Mouse (Mus musculus) gastrocnemius, postnatal 14 days (tissue): ENCODE results near the gene Galnt2. TPM values are rescaled to one million over a fixed set of nuclear protein-coding genes. Genes with fewer than 3 reads are reported as not detected.
A peak's percentile ranks its signal among the peaks of the same experiment; 100 is the strongest.

ENCODE experiments used
- DNase-seq: peaks from one replicate; pipeline ENCODE4 v3.0.0; 2021; ENCODE audit warnings: mixed read lengths
- intact Hi-C: fragments of 180-260 bp; cut with DNase I; formaldehyde crosslinking; loops from one replicate; pipeline ENCODE4 v1.15.1; 2025; ENCODE audit warnings: low total_unique reads
- total RNA-seq, 2 experiments: library from RNA; stranded (reverse); gene quantifications; 2 replicates each; pipeline ENCODE4 v1.2.3; 2021

Gene Galnt2
- total RNA-seq, 2 experiments from 2014 or later = 30.4 to 32.4 TPM

GRCm38 (mm10) chr8:124343991-124344390 is 112.8 kb downstream of the Galnt2 start:
- no peak for DNase-seq
- intact Hi-C loops = no loop called here

- no peak for DNase-seq
- intact Hi-C loops = loop anchor here (5.0 kb wide), 1 partner anchor 113 kb away; the partner anchor contains the start of gene Galnt2
Observed at GRCm38 (mm10) chr8:124345098-124345497, 113.9 kb downstream of the Galnt2 start.

- peak; percentile 62 for DNase-seq
- intact Hi-C loops = loop anchor here (5.0 kb wide), 1 partner anchor 115 kb away; the partner anchor contains the start of gene Galnt2
Observed at GRCm38 (mm10) chr8:124346852-124347523, 115.8 kb downstream of the Galnt2 start.

GRCm38 (mm10) chr8:124348087-124348486 is 116.9 kb downstream of the Galnt2 start:
- intact Hi-C loops = loop anchor here (2.0 to 5.0 kb wide), 2 partner anchors 116 to 295 kb away; partner anchors contain the start of gene Galnt2
- DNase-seq = no peak

GRCm38 (mm10) chr8:124349663-124350062 is 118.5 kb downstream of the Galnt2 start:
- intact Hi-C loops = loop anchor here (2.0 to 5.0 kb wide), 3 partner anchors 117 to 427 kb away; partner anchors contain the start of gene Galnt2

GRCm38 (mm10) chr8:124351636-124352035 is 120.4 kb downstream of the Galnt2 start:
- DNase-seq = no peak
- intact Hi-C loops = loop anchor here (5.0 kb wide), 1 partner anchor 429 kb away; no protein-coding TSS in a partner anchor

More at GRCm38 (mm10) chr8:124349663-124350062, 118.5 kb downstream of the Galnt2 start:
- peak; percentile 69 for DNase-seq

GRCm38 (mm10) chr8:124360911-124361310 is 129.7 kb downstream of the Galnt2 start:
- DNase-seq = no peak
- intact Hi-C loops = no loop called here

- DNase-seq = no peak
- intact Hi-C loops = no loop called here
Observed at GRCm38 (mm10) chr8:124361773-124362427, 130.7 kb downstream of the Galnt2 start.

GRCm38 (mm10) chr8:124362589-124362988 is 131.4 kb downstream of the Galnt2 start:
- intact Hi-C loops = no loop called here
- no peak for DNase-seq

- no peak for DNase-seq
- intact Hi-C loops = no loop called here
Observed at GRCm38 (mm10) chr8:124363337-124363736, 132.1 kb downstream of the Galnt2 start.

- DNase-seq = peak; percentile 63
- intact Hi-C loops = no loop called here
Observed at GRCm38 (mm10) chr8:124368213-124368612, 137.0 kb downstream of the Galnt2 start.

- DNase-seq = no peak
- intact Hi-C loops = no loop called here
Observed at GRCm38 (mm10) chr8:124370422-124371183, 139.4 kb downstream of the Galnt2 start.

GRCm38 (mm10) chr8:124371410-124372123 is 140.4 kb downstream of the Galnt2 start:
- DNase-seq = no peak
- intact Hi-C loops = no loop called here

- intact Hi-C loops = no loop called here
Observed at GRCm38 (mm10) chr8:124373753-124374152, 142.6 kb downstream of the Galnt2 start.

GRCm38 (mm10) chr8:124375168-124375567 is 144.0 kb downstream of the Galnt2 start:
- intact Hi-C loops = no loop called here
- DNase-seq = no peak

More at GRCm38 (mm10) chr8:124373753-124374152, 142.6 kb downstream of the Galnt2 start:
- no peak for DNase-seq

GRCm38 (mm10) chr8:124375727-124376126 is 144.5 kb downstream of the Galnt2 start:
- intact Hi-C loops = no loop called here
- DNase-seq = no peak

- intact Hi-C loops = no loop called here
- DNase-seq = no peak
Observed at GRCm38 (mm10) chr8:124376406-124376805, 145.2 kb downstream of the Galnt2 start.

- DNase-seq = no peak
- intact Hi-C loops = no loop called here
Observed at GRCm38 (mm10) chr8:124379289-124379688, 148.1 kb downstream of the Galnt2 start.

GRCm38 (mm10) chr8:124382235-124382634 is 151.0 kb downstream of the Galnt2 start:
- intact Hi-C loops = no loop called here
- no peak for DNase-seq
